Mouse (Mus musculus): Measurements from ENCODE around the gene Cdh22. TPM values are rescaled to one million over a fixed set of nuclear protein-coding genes. Genes with fewer than 3 reads are reported as not detected.

The Cdh22 gene
- polyA plus RNA-seq, 1 experiment: 1.3 TPM

- WGBS: 86% methylated on average over 4 of the region's 4 CpGs
- no peaks in the 10 kb centered on the region for H3K36me3 ChIP-seq (ENCODE audit: control insufficient read depth, insufficient read depth, low read length)
- TF ChIP-seq POLR2A (IDR thresholded peaks at IDR 0.05; ENCODE audit: low read depth, low read length): no peak
- TF ChIP-seq CTCF (IDR thresholded peaks at IDR 0.05; ENCODE audit: extremely low read depth, insufficient read depth, insufficient read length, insufficient replicate concordance): no peak
Observed at GRCm38 (mm10) chr2:165086634-165087033, 148.0 kb downstream of the Cdh22 start.

GRCm38 (mm10) chr2:165081257-165081656 lies 153.4 kb downstream of the Cdh22 start:
- H3K27me3 ChIP-seq (ENCODE audit: control insufficient read depth, insufficient read depth, low read length): peaks cover 1% of the 10 kb centered on the region
- H3K4me3 ChIP-seq (ENCODE audit: extremely low read depth, insufficient read depth, insufficient read length): no peak overlapping the region
- no peak overlapping the region for H3K27ac ChIP-seq (ENCODE audit: insufficient read depth, low read length)
- no peaks in the 10 kb centered on the region for H3K36me3 ChIP-seq (ENCODE audit: control insufficient read depth, insufficient read depth, low read length)
- TF ChIP-seq POLR2A (IDR thresholded peaks at IDR 0.05; ENCODE audit: low read depth, low read length) (no peak), CTCF (IDR thresholded peaks at IDR 0.05; ENCODE audit: extremely low read depth, insufficient read depth, insufficient read length, insufficient replicate concordance) (no peak)
- DNase-seq (ENCODE audit: low read depth in 1 of 2, low spot score in 2 of 2): no peak
- no peaks in the 10 kb centered on the region for H3K4me1 ChIP-seq (ENCODE audit: control insufficient read depth, insufficient read depth, insufficient read length)
- 29% methylated on average over 7 of the region's 7 CpGs for WGBS

More at GRCm38 (mm10) chr2:165086634-165087033, 148.0 kb downstream of the Cdh22 start:
- Histone ChIP-seq H3K27me3 (ENCODE audit: control insufficient read depth, insufficient read depth, low read length) (no peaks in the 10 kb centered on the region), H3K27ac (ENCODE audit: insufficient read depth, low read length) (no peak overlapping the region), H3K4me3 (ENCODE audit: extremely low read depth, insufficient read depth, insufficient read length) (no peak overlapping the region), H3K4me1 (ENCODE audit: control insufficient read depth, insufficient read depth, insufficient read length) (no peaks in the 10 kb centered on the region)
- DNase-seq (ENCODE audit: low read depth in 1 of 2, low spot score in 2 of 2): no peak

- Histone ChIP-seq H3K4me3 (ENCODE audit: extremely low read depth, insufficient read depth, insufficient read length) (no peak overlapping the region), H3K27ac (ENCODE audit: insufficient read depth, low read length) (no peak overlapping the region), H3K27me3 (ENCODE audit: control insufficient read depth, insufficient read depth, low read length) (peaks cover 1% of the 10 kb centered on the region), H3K4me1 (ENCODE audit: control insufficient read depth, insufficient read depth, insufficient read length) (no peaks in the 10 kb centered on the region), H3K36me3 (ENCODE audit: control insufficient read depth, insufficient read depth, low read length) (no peaks in the 10 kb centered on the region)
- WGBS: 34% methylated on average over 9 of the region's 9 CpGs
- DNase-seq (ENCODE audit: low read depth in 1 of 2, low spot score in 2 of 2): no peak
- no peak for TF ChIP-seq CTCF (IDR thresholded peaks at IDR 0.05; ENCODE audit: extremely low read depth, insufficient read depth, insufficient read length, insufficient replicate concordance)
- no peak for TF ChIP-seq POLR2A (IDR thresholded peaks at IDR 0.05; ENCODE audit: low read depth, low read length)
Observed at GRCm38 (mm10) chr2:165080657-165081056, 154.0 kb downstream of the Cdh22 start.

GRCm38 (mm10) chr2:165078605-165079004 lies 156.0 kb downstream of the Cdh22 start:
- H3K4me3 ChIP-seq (ENCODE audit: extremely low read depth, insufficient read depth, insufficient read length): no peak overlapping the region
- H3K36me3 ChIP-seq (ENCODE audit: control insufficient read depth, insufficient read depth, low read length): no peaks in the 10 kb centered on the region
- 21% methylated on average over 10 of the region's 10 CpGs for WGBS
- no peak for DNase-seq (ENCODE audit: low read depth in 1 of 2, low spot score in 2 of 2)
- no peaks in the 10 kb centered on the region for H3K4me1 ChIP-seq (ENCODE audit: control insufficient read depth, insufficient read depth, insufficient read length)
- peaks cover 1% of the 10 kb centered on the region for H3K27me3 ChIP-seq (ENCODE audit: control insufficient read depth, insufficient read depth, low read length)
- no peak for TF ChIP-seq POLR2A (IDR thresholded peaks at IDR 0.05; ENCODE audit: low read depth, low read length)
- no peak overlapping the region for H3K27ac ChIP-seq (ENCODE audit: insufficient read depth, low read length)

- TF ChIP-seq POLR2A (IDR thresholded peaks at IDR 0.05; ENCODE audit: low read depth, low read length) (no peak), CTCF (IDR thresholded peaks at IDR 0.05; ENCODE audit: extremely low read depth, insufficient read depth, insufficient read length, insufficient replicate concordance) (no peak)
- Histone ChIP-seq H3K4me3 (ENCODE audit: extremely low read depth, insufficient read depth, insufficient read length) (no peak overlapping the region), H3K27me3 (ENCODE audit: control insufficient read depth, insufficient read depth, low read length) (peaks cover 1% of the 10 kb centered on the region), H3K36me3 (ENCODE audit: control insufficient read depth, insufficient read depth, low read length) (no peaks in the 10 kb centered on the region), H3K4me1 (ENCODE audit: control insufficient read depth, insufficient read depth, insufficient read length) (no peaks in the 10 kb centered on the region), H3K27ac (ENCODE audit: insufficient read depth, low read length) (no peak overlapping the region)
- DNase-seq (ENCODE audit: low read depth in 1 of 2, low spot score in 2 of 2): no peak
- 24% methylated on average over 8 of the region's 8 CpGs for WGBS
Observed at GRCm38 (mm10) chr2:165078045-165078444, 156.6 kb downstream of the Cdh22 start.

GRCm38 (mm10) chr2:165077055-165077454 lies 157.6 kb downstream of the Cdh22 start:
- no peak overlapping the region for H3K4me3 ChIP-seq (ENCODE audit: extremely low read depth, insufficient read depth, insufficient read length)
- no peak overlapping the region for H3K27ac ChIP-seq (ENCODE audit: insufficient read depth, low read length)
- WGBS: 26% methylated on average over 9 of the region's 9 CpGs
- peaks cover 1% of the 10 kb centered on the region for H3K27me3 ChIP-seq (ENCODE audit: control insufficient read depth, insufficient read depth, low read length)
- H3K36me3 ChIP-seq (ENCODE audit: control insufficient read depth, insufficient read depth, low read length): no peaks in the 10 kb centered on the region
- TF ChIP-seq POLR2A (IDR thresholded peaks at IDR 0.05; ENCODE audit: low read depth, low read length): no peak
- no peak for TF ChIP-seq CTCF (IDR thresholded peaks at IDR 0.05; ENCODE audit: extremely low read depth, insufficient read depth, insufficient read length, insufficient replicate concordance)
- DNase-seq (ENCODE audit: low read depth in 1 of 2, low spot score in 2 of 2): no peak
- no peaks in the 10 kb centered on the region for H3K4me1 ChIP-seq (ENCODE audit: control insufficient read depth, insufficient read depth, insufficient read length)

- H3K27me3 ChIP-seq (ENCODE audit: control insufficient read depth, insufficient read depth, low read length): peaks cover 1% of the 10 kb centered on the region
- WGBS: 41% methylated on average over 2 of the region's 2 CpGs
Observed at GRCm38 (mm10) chr2:165074937-165075336, 159.7 kb downstream of the Cdh22 start.

More at GRCm38 (mm10) chr2:165074937-165075336, 159.7 kb downstream of the Cdh22 start:
- Histone ChIP-seq H3K36me3 (ENCODE audit: control insufficient read depth, insufficient read depth, low read length) (no peaks in the 10 kb centered on the region; the same call in 1 of the 2 replicates), H3K27ac (ENCODE audit: insufficient read depth, low read length) (no peak overlapping the region), H3K4me1 (ENCODE audit: control insufficient read depth, insufficient read depth, insufficient read length) (no peaks in the 10 kb centered on the region; the same call in 1 of the 2 replicates), H3K4me3 (ENCODE audit: extremely low read depth, insufficient read depth, insufficient read length) (no peak overlapping the region)
- TF ChIP-seq CTCF (IDR thresholded peaks at IDR 0.05; ENCODE audit: extremely low read depth, insufficient read depth, insufficient read length, insufficient replicate concordance) (peak; percentile 94; the same call in 1 of the 2 replicates), POLR2A (IDR thresholded peaks at IDR 0.05; ENCODE audit: low read depth, low read length) (no peak)
- DNase-seq (ENCODE audit: low read depth in 1 of 2, low spot score in 2 of 2): peak; percentile 38 to 75
